Mouse (Mus musculus): Measurements from ENCODE around the gene Icam5. TPM values are rescaled to one million over a fixed set of nuclear protein-coding genes. Genes with fewer than 3 reads are reported as not detected.

The Icam5 gene
- polyA plus RNA-seq, 1 experiment from 2014 or later: 0.08 TPM

DNA sequence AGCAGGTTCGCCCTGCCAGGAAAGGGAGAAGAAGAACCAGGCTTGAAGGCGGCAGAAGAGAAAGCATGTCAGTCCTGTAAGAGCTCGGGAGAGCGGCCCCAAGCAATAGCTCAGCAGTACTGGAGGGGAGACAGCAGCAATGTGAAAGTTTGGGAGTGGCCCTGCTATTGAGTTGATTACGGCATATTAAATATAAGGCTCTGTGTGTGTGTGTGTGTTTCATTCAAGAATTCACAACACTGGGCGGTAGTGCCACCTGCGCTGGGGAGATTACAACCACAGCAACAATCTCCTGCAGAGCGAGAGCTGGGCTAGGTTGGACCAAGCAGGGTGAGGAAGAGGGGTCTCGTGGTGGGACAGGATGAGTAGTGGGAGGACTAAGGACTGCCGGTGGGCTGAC, 19.7 kb downstream of the Icam5 start:
- Histone ChIP-seq H3K27ac (ENCODE audit: low read depth, low read length) (no peak overlapping the region), H3K27me3 (replicated peaks; ENCODE audit: control insufficient read depth, insufficient read depth, low read length) (no peaks in the 10 kb centered on the region), H3K9ac (ENCODE audit: low read depth, low read length) (no peak overlapping the region), H3K4me3 (ENCODE audit: low read depth, low read length) (no peak overlapping the region), H3K36me3 (ENCODE audit: control insufficient read depth, insufficient read depth) (no peaks in the 10 kb centered on the region), H3K4me1 (replicated peaks; ENCODE audit: control insufficient read depth, insufficient read depth, low read length) (no peaks in the 10 kb centered on the region), H3K9me3 (ENCODE audit: control insufficient read depth) (no peaks in the 10 kb centered on the region), H3K4me2 (replicated peaks; ENCODE audit: low read depth) (no peak overlapping the region)
- TF ChIP-seq CTCF (IDR thresholded peaks at IDR 0.05; ENCODE audit: low read depth): no peak
- ATAC-seq: no peak
- WGBS: 67% methylated on average over 10 of the region's 10 CpGs

DNA sequence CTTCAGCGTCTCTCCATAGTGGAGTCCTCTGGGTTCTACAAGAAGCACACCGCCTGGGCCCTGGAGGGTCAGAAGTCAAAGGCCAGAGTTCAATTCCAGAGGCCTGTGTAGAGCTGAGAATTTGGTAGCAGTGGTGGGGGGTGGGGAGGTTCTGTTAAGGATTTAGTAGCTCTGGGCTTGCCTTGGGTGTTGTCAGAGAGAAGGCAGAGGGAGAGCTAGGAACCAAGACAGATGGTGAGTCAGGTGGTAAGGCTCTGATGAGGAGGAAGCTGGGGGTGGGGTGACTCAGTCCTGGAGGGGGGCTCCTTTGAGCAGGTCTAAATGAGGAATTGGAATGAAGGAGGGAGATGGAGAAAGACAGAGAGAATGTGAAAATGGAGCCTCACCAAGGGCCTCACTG, 31.1 kb downstream of the Icam5 start:
- H3K4me2 ChIP-seq (replicated peaks; ENCODE audit: low read depth): no peak overlapping the region

DNA sequence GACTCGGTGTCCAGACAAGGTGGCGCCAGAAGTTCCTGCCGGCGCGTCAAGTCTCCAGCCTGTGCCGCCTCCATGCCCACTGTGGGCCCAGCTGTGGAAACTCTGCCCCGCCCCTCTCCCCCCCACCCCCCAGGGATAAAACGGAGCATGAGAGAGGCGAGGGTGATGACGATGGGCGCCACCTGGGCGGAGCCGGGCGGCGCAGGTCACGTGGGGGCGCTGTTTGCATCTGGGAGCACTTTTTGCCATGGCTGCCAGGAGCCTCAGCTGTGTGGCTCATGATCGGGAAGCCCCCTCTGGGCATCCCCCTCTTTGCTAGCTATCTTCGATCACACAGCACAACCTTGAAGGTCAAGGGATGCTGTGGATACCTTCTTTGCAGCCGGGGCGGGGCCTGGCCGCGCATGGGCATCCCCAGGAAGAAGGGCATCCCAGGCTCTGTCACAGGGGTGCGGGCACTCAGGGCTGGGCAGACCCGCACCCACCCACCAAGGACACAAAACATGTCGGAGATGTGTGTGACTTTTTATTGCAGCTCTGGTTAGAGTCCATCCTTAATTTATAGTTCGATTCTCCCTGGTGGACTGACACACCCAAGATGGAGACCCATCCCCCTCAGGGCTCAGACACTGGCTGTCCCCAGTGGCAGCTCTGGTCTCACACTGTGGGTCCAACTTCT, 35.3 kb downstream of the Icam5 start, which contains the start of gene Zglp1:
TSS of gene Zglp1 (minus strand) at position 88 of the 679 bp plus-strand sequence.
- no peak within 1 kb of the TSS for H3K4me3 ChIP-seq (ENCODE audit: low read depth, low read length)
- no peak within 1 kb of the TSS for H3K4me2 ChIP-seq (replicated peaks; ENCODE audit: low read depth)
- no peak for TF ChIP-seq CTCF (IDR thresholded peaks at IDR 0.05; ENCODE audit: low read depth)
- no peaks in the 10 kb centered on the region for H3K4me1 ChIP-seq (replicated peaks; ENCODE audit: control insufficient read depth, insufficient read depth, low read length)
- H3K9me3 ChIP-seq (ENCODE audit: control insufficient read depth): no peaks in the 10 kb centered on the region
- H3K36me3 ChIP-seq (ENCODE audit: control insufficient read depth, insufficient read depth): peaks cover 27% of the 10 kb centered on the region
- no peak within 1 kb of the TSS for H3K27ac ChIP-seq (ENCODE audit: low read depth, low read length)
- no peak within 1 kb of the TSS for H3K9ac ChIP-seq (ENCODE audit: low read depth, low read length)
- H3K27me3 ChIP-seq (replicated peaks; ENCODE audit: control insufficient read depth, insufficient read depth, low read length): no peaks in the 10 kb centered on the region
- ATAC-seq: no peak
- 86% methylated on average over 27 of the region's 27 CpGs for WGBS

More for the DNA sequence above, 31.1 kb downstream of the Icam5 start:
- TF ChIP-seq CTCF (IDR thresholded peaks at IDR 0.05; ENCODE audit: low read depth): no peak
- no peak for ATAC-seq
- Histone ChIP-seq H3K9me3 (ENCODE audit: control insufficient read depth) (no peaks in the 10 kb centered on the region), H3K27me3 (replicated peaks; ENCODE audit: control insufficient read depth, insufficient read depth, low read length) (no peaks in the 10 kb centered on the region), H3K4me1 (replicated peaks; ENCODE audit: control insufficient read depth, insufficient read depth, low read length) (no peaks in the 10 kb centered on the region), H3K27ac (ENCODE audit: low read depth, low read length) (no peak overlapping the region), H3K36me3 (ENCODE audit: control insufficient read depth, insufficient read depth) (peaks cover 22% of the 10 kb centered on the region), H3K9ac (ENCODE audit: low read depth, low read length) (no peak overlapping the region), H3K4me3 (ENCODE audit: low read depth, low read length) (no peak overlapping the region)
- 89% methylated on average over 2 of the region's 2 CpGs for WGBS

DNA sequence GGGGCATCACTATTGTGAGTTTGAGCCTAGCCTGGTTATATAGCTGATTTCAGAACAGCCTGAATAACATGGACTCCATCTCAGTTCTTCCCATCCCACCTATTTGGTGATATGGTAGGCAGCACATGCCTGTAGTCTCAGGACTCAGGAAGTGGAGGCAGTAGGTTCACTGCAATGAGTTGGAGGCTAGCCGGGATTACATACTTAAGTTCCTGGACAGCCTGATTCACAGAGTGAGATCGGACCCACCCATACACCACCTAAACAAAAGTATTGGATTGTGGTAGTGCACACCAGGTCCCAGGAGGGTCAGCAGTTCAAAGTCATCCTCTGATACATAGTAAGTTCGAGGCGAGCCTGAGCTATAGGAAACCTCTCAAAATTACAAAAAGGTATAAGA, 40.8 kb downstream of the Icam5 start:
- peak overlapping the region; percentile 57 for H3K4me3 ChIP-seq (ENCODE audit: low read depth, low read length)
- peak overlapping the region; percentile 86 for H3K4me2 ChIP-seq (replicated peaks; ENCODE audit: low read depth)
- no peaks in the 10 kb centered on the region for H3K9me3 ChIP-seq (ENCODE audit: control insufficient read depth)
- ATAC-seq: peak; percentile 17
- no peaks in the 10 kb centered on the region for H3K4me1 ChIP-seq (replicated peaks; ENCODE audit: control insufficient read depth, insufficient read depth, low read length)
- no peak for TF ChIP-seq CTCF (IDR thresholded peaks at IDR 0.05; ENCODE audit: low read depth)
- H3K27ac ChIP-seq (ENCODE audit: low read depth, low read length): peak overlapping the region; percentile 29; the same call in 1 of the 2 replicates
- H3K27me3 ChIP-seq (replicated peaks; ENCODE audit: control insufficient read depth, insufficient read depth, low read length): no peaks in the 10 kb centered on the region
- H3K9ac ChIP-seq (ENCODE audit: low read depth, low read length): peak overlapping the region; percentile 52
- 6% methylated on average over 4 of the region's 4 CpGs for WGBS
- peaks cover 37% of the 10 kb centered on the region for H3K36me3 ChIP-seq (ENCODE audit: control insufficient read depth, insufficient read depth)

DNA sequence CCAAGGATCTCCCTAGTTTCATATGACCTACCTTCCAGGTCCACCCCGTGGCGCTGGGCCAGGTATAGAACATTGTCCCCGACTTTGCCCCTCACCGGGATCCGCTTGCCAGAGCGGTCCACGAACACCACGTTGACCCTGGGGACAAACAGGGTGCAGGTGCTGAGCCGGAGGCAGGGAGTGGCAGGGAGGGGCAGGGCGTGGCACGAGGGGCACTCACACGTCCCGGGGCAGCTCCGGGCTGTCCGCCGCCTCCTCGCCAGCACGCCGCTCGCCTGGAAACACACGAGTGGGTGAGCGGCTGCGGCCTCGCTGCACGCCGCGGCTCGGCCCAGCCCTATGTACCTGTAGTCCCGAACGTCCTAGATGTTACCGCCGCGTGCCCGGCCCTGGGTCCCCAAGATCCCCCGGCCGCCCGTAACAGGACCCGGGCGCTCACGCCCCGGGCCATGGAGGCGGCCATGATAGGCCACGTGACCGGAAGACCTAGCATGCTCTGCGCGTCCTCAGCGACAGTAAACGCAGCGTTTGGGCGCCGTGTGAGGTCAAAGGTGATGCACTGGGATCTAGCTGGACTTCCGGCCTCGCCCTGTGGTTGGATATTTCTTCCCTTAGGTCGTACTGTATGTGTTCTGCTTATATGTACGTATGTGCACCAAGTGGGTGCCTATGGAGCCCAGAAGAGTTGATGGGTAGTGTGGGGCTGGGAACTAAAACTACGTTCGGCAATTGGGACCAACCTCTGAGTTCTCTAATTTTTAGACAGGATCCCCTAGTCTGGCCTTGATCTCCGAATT, 41.4 kb downstream of the Icam5 start, which contains the start of the genes Gm49373 and Fdx1l:
TSS of gene Gm49373 (minus strand) at position 53 of the 797 bp plus-strand sequence.
TSS of gene Fdx1l (minus strand) at position 571 of the 797 bp plus-strand sequence.
- no peak for TF ChIP-seq CTCF (IDR thresholded peaks at IDR 0.05; ENCODE audit: low read depth)
- Histone ChIP-seq H3K9ac (ENCODE audit: low read depth, low read length) (peak within 1 kb of the TSS; percentile 52), H3K4me3 (ENCODE audit: low read depth, low read length) (peak within 1 kb of the TSS; percentile 57), H3K27me3 (replicated peaks; ENCODE audit: control insufficient read depth, insufficient read depth, low read length) (no peaks in the 10 kb centered on the region), H3K4me2 (replicated peaks; ENCODE audit: low read depth) (peak within 1 kb of the TSS; percentile 86), H3K27ac (ENCODE audit: low read depth, low read length) (peak within 1 kb of the TSS; percentile 29), H3K9me3 (ENCODE audit: control insufficient read depth) (no peaks in the 10 kb centered on the region), H3K36me3 (ENCODE audit: control insufficient read depth, insufficient read depth) (peaks cover 39% of the 10 kb centered on the region), H3K4me1 (replicated peaks; ENCODE audit: control insufficient read depth, insufficient read depth, low read length) (no peaks in the 10 kb centered on the region)
- peak; percentile 92 for ATAC-seq
- 2% methylated on average over 58 of the region's 58 CpGs for WGBS

DNA sequence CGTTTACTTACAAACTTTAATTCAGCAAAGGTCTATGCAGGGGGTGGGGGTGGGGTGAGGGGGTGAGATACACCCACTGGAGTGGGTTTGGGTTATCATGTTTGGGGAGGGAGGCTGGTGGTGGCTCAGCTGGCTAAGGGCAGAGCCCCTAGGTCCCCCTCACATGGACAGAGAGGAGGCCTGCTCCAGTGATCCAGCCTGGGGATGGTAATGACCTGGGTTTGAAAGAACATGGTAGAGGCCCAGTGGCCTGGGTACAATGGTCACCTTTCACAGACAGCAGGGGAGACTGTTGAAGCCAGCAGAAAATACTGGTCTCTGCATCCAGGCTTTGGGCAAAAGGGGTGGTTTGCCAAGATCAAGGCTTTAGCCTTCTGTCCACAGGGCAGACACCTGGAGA, 42.3 kb downstream of the Icam5 start:
- Histone ChIP-seq H3K27me3 (replicated peaks; ENCODE audit: control insufficient read depth, insufficient read depth, low read length) (no peaks in the 10 kb centered on the region), H3K4me3 (ENCODE audit: low read depth, low read length) (no peak overlapping the region), H3K4me2 (replicated peaks; ENCODE audit: low read depth) (peak overlapping the region; percentile 86), H3K4me1 (replicated peaks; ENCODE audit: control insufficient read depth, insufficient read depth, low read length) (no peaks in the 10 kb centered on the region), H3K27ac (ENCODE audit: low read depth, low read length) (peak overlapping the region; percentile 29; the same call in 1 of the 2 replicates), H3K9me3 (ENCODE audit: control insufficient read depth) (no peaks in the 10 kb centered on the region), H3K9ac (ENCODE audit: low read depth, low read length) (no peak overlapping the region), H3K36me3 (ENCODE audit: control insufficient read depth, insufficient read depth) (peaks cover 48% of the 10 kb centered on the region)
- no peak for ATAC-seq
- TF ChIP-seq CTCF (IDR thresholded peaks at IDR 0.05; ENCODE audit: low read depth): no peak
- 78% methylated on average over 1 of the region's 1 CpGs for WGBS
